Mouse (Mus musculus): ENCODE measurements around the gene Sh3bp2. TPM values are rescaled to one million over a fixed set of nuclear protein-coding genes. Genes with fewer than 3 reads are reported as not detected.

The Sh3bp2 gene
- polyA plus RNA-seq, 1 experiment from 2014 or later: 11.7 TPM

GRCm38 (mm10) chr5:34609966-34610365, 84.3 kb downstream of the Sh3bp2 start:
- Histone ChIP-seq H3K9me3 (no peaks in the 10 kb centered on the region), H3K27me3 (ENCODE audit: poor library complexity, severe bottlenecking) (no peaks in the 10 kb centered on the region), H3K27ac (no peak overlapping the region), H3K36me3 (replicated peaks) (peaks cover 88% of the 10 kb centered on the region), H3K4me1 (no peaks in the 10 kb centered on the region), H3K4me3 (no peak overlapping the region)
- 96% methylated on average over 4 of the region's 4 CpGs for WGBS
- DNase-seq (ENCODE audit: extremely low spot score, low spot score): no peak

Small RNA genes lying within 50 kb of the gene (microRNA-seq; reads per million reads assigned to microRNA genes)
- gene Mir7036b: 3.9 reads per million, percentile 8 among the genes with 10 or more reads in this experiment

Other genes with a start within 250 kb of the Sh3bp2 start
- gene Zfyve28, start 237.4 kb upstream of the Sh3bp2 start, polyA plus RNA-seq (2016; fragmentation: Nextera tagmentation; extraction: Ambion mirVana): 1.1 and 1.9 TPM in 2 replicates
- gene Cfap99, start 237.2 kb upstream of the Sh3bp2 start, polyA plus RNA-seq (2016; fragmentation: Nextera tagmentation; extraction: Ambion mirVana): not detected in 2 replicates
- gene Rnf4, start 189.5 kb upstream of the Sh3bp2 start, polyA plus RNA-seq (2016; fragmentation: Nextera tagmentation; extraction: Ambion mirVana): 206 and 209 TPM in 2 replicates
- 12.2 and 13.8 TPM in 2 replicates for gene Fam193a, start 155.9 kb upstream of the Sh3bp2 start, polyA plus RNA-seq (2016; fragmentation: Nextera tagmentation; extraction: Ambion mirVana)
- 6.1 and 6.7 TPM in 2 replicates for gene Tnip2, start 11.8 kb upstream of the Sh3bp2 start, polyA plus RNA-seq (2016; fragmentation: Nextera tagmentation; extraction: Ambion mirVana)
- 182 and 186 TPM in 2 replicates for gene Add1, start 47.8 kb downstream of the Sh3bp2 start, polyA plus RNA-seq (2016; fragmentation: Nextera tagmentation; extraction: Ambion mirVana)
- gene Mfsd10, start 111.4 kb downstream of the Sh3bp2 start, polyA plus RNA-seq (2016; fragmentation: Nextera tagmentation; extraction: Ambion mirVana): 95.5 and 97.8 TPM in 2 replicates
- 31.7 and 33.9 TPM in 2 replicates for gene Nop14, start 134.3 kb downstream of the Sh3bp2 start, polyA plus RNA-seq (2016; fragmentation: Nextera tagmentation; extraction: Ambion mirVana)
- 1.1 and 1.5 TPM in 2 replicates for gene Grk4, start 134.5 kb downstream of the Sh3bp2 start, polyA plus RNA-seq (2016; fragmentation: Nextera tagmentation; extraction: Ambion mirVana)
- 16.5 and 19.2 TPM in 2 replicates for gene Htt, start 235.9 kb downstream of the Sh3bp2 start, polyA plus RNA-seq (2016; fragmentation: Nextera tagmentation; extraction: Ambion mirVana)